Mouse (Mus musculus) megakaryocyte, embryonic 14.5 days (primary cell): ENCODE data around the gene Cnksr1.
"Not testable (repeated sequence)": the region's sequence is repeated elsewhere in the genome, so short reads cannot be mapped to it uniquely, and the experiment has no call there.

Experiments
- FLI1 ChIP-seq: IDR thresholded peaks from 2 replicates; pipeline ENCODE4 v1.6.1; 2012; ENCODE audit warnings: low read length, inconsistent platforms, mixed read lengths
- GATA1 ChIP-seq: IDR thresholded peaks from 3 replicates; pipeline ENCODE4 v1.6.1; 2012; ENCODE audit warnings: mixed read lengths, low read length, inconsistent platforms, borderline replicate concordance

- not testable (repeated sequence) for TF ChIP-seq GATA1, FLI1
These were observed 31.4 kb upstream of the Cnksr1 start for GRCm38 (mm10) chr4:134269622-134270021.
